Mouse (Mus musculus): ENCODE results near the gene Naa30.

GRCm38 (mm10) chr14:49234788-49235515, 62.9 kb downstream of the Naa30 start:
- TF ChIP-seq POLR2A (IDR thresholded peaks at IDR 0.05; ENCODE audit: insufficient read depth, low read length), result no peak
- TF ChIP-seq CTCF (IDR thresholded peaks at IDR 0.05; ENCODE audit: low read depth, low read length), result no peak
- TF ChIP-seq EP300 (IDR thresholded peaks at IDR 0.05; ENCODE audit: insufficient read depth, low read depth, low read length), result no peak

Measured in ES-Bruce4 (cell line).